Mouse (Mus musculus) right cerebral cortex, adult 18-20 months (tissue): Measurements from ENCODE around the gene Hrh1.
"Not testable (repeated sequence)": the region's sequence is repeated elsewhere in the genome, so short reads cannot be mapped to it uniquely, and the experiment has no call there.

Experiments used
- DNase-seq: peaks from one replicate; pipeline ENCODE4 v3.0.0; 2022; ENCODE audit warnings: mixed read lengths

Hrh1 gene

DNA sequence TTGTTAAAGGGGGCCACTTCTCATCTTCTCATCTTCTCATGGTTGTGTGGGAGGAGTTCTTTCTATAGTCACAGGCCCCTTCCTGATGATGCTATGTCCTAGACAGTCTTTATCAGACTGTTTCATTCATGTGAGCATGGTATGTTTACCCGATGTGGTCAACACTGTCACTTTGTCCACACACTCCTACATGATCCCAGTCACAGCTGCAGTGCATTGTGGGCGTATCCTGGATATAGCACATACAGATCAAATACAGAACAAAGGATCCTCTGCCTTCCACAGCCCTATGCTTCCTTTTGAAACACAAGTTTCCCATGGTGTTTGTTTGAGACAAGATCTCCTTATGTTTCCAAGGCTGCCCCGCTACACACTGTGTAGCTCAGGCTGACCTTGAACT is 76.3 kb downstream of the Hrh1 start:
- no peak for DNase-seq

DNA sequence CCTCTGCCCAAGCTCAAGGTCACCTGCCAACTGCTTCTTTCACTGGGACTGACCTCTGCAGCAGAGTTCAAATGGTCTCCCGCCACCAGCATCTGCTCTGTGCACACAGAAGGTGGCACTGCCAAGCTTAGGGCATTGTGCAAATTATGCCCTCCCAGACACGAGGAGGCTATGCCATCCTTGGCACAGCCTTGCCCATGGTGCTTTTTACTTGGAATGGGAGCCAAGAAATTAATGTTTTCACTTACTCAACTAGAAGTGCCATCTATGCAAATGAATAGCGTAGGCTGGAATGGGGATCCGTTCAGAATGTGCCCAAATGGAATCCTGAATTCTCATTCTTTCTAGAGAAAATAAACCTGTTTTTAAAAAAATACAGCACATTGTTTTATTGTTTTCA is 77.2 kb downstream of the Hrh1 start:
- DNase-seq = peak; percentile 30

DNA sequence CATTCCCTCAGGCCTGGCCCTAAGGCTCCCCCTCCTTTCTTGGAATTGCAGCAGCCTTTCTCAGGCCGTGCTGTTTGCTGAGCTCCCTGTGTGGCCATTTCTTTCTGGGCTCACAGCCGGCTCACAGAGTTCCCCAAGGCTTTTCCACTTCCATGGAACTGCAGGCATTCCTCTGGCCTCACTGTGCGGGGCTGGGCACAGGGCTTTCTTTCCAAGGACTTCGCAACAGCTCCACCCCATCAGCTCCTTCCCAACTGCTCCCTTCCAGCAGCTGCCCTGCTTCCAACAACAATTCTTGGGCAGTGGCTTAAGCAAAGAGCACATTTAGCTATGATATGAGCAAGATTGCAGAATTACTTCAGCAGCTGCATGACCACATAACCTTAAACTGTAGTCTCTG is 81.0 kb downstream of the Hrh1 start:
- DNase-seq = peak; percentile 27

DNA sequence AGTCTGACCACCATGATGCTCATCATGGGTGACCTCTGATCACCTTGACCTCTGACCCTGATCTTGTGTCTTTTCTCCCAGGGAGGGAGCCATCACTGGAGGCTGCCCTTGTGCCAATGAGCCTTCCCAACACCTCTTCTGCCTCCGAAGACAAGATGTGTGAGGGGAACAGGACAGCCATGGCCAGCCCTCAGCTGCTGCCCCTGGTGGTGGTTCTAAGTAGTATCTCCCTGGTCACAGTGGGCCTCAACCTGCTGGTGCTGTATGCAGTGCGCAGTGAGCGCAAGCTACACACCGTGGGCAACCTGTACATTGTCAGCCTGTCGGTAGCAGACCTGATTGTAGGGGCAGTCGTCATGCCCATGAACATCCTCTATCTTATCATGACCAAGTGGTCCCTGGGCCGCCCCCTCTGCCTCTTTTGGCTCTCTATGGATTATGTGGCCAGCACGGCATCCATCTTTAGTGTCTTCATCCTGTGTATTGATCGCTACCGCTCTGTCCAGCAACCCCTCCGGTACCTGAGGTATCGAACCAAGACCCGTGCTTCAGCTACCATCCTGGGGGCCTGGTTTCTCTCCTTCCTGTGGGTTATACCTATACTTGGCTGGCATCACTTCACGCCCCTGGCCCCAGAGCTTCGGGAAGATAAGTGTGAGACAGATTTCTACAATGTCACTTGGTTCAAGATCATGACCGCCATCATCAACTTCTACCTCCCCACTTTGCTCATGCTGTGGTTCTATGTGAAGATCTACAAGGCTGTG is 82.1 kb downstream of the Hrh1 start:
- no peak for DNase-seq

DNA sequence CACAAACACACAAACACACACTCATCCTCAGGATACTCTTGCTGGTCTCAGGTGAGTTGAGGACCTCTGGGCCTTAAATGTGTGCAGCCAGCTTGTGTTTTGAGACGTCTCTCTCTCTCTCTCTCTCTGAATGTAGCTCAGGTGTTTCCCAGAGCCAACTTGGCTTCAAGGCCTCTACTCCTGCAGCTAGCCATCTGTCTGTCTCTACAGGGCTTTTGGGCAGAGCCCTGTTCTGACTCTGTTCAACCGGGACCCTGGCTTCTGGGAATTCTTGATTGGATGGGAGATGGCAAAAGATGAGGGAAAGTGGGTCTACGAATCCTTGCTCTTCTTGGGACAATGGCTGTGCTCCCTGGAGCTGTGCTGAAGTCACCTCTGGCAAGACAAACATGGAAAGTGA is 91.6 kb downstream of the Hrh1 start:
- no peak for DNase-seq

DNA sequence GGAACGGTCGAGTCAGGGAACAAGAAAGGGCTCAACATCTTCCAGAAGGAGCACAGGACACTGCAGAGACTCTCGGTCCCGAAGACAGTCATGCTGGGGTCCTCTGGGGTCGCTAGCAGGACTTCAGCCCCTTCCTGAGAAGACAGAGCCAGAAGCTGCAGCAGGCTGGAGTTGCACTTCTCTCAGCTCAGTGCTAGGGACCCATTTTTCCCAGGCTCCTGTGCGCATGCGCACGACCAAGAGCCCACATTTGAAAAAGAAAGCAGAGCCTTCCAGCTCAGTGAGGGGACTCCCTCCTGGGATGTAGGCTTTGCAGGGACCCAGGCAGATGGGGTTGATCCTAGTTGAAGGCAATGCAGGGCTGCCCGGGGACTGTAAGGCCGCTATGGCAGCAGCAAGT is 94.9 kb downstream of the Hrh1 start:
- DNase-seq = not testable (repeated sequence)

DNA sequence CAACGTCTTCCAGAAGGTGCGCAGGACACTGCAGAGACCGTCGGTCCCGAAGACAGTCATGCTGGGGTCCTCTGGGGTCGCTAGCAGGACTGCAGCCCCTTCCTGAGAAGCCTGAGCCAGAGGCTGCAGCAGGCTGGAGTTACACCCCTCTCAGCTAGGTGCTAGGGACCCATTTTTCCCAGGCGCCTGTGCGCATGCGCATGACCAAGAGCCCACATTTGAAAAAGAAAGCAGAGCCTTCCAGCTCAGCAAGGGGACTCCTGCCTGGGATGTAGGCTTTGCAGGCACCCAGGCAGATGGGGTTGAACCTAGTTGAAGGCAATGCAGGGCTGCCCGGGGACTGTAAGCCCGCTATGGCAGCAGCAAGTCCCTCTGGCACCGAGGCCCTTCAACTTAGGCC is 97.3 kb downstream of the Hrh1 start:
- peak; percentile 31 for DNase-seq

DNA sequence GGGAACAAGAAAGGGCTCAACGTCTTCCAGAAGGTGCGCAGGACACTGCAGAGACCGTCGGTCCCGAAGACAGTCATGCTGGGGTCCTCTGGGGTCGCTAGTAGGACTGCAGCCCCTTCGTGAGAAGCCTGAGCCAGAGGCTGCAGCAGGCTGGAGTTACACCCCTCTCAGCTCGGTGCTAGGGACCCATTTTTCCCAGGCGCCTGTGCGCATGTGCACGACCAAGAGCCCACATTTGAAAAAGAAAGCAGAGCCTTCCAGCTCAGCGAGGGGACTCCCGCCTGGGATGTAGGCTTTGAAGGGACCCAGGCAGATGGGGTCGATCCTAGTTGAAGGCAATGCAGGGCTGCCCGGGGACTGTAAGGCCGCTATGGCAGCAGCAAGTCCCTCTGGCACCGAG is 116.3 kb downstream of the Hrh1 start:
- not testable (repeated sequence) for DNase-seq

DNA sequence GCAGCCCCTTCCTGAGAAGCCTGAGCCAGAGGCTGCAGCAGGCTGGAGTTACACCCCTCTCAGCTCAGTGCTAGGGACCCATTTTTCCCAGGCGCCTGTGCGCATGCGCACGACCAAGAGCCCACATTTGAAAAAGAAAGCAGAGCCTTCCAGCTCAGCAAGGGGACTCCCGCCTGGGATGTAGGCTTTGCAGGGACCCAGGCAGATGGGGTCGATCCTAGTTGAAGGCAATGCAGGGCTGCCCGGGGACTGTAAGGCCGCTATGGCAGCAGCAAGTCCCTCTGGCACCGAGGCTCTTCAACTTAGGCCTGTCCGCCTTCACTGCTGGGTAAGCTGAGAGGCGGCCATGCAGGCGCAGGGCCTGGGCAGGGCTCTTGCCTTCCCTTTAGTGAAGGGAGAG is 131.0 kb downstream of the Hrh1 start:
- DNase-seq = not testable (repeated sequence)
